Mouse (Mus musculus) testis, postnatal 14 days (tissue): ENCODE data around the gene Lrwd1.

ENCODE experiments used
- DNase-seq: peaks from one replicate; pipeline ENCODE4 v3.0.0; 2021; ENCODE audit warnings: low spot score

Gene Lrwd1

GRCm38 (mm10) chr5:136091927-136092326 lies 43.9 kb downstream of the Lrwd1 start:
- no peak for DNase-seq

GRCm38 (mm10) chr5:136088821-136089575 lies 46.9 kb downstream of the Lrwd1 start:
- DNase-seq = no peak

- DNase-seq = no peak
Measured at GRCm38 (mm10) chr5:136086290-136086689, 49.6 kb downstream of the Lrwd1 start.

GRCm38 (mm10) chr5:136084891-136085651 lies 50.8 kb downstream of the Lrwd1 start:
- no peak for DNase-seq

- no peak for DNase-seq
Measured at GRCm38 (mm10) chr5:136084144-136084881, 51.6 kb downstream of the Lrwd1 start.

- peak; percentile 92 for DNase-seq
Measured at GRCm38 (mm10) chr5:136083669-136084107, 52.2 kb downstream of the Lrwd1 start, which contains the start of gene Rasa4. Gene Rasa4, plus strand, starts transcription at chr5:136083916.

- DNase-seq = no peak
Measured at GRCm38 (mm10) chr5:136082345-136082744, 53.5 kb downstream of the Lrwd1 start.

GRCm38 (mm10) chr5:136078136-136078535 lies 57.7 kb downstream of the Lrwd1 start:
- DNase-seq = no peak

GRCm38 (mm10) chr5:136077001-136077550 lies 58.8 kb downstream of the Lrwd1 start:
- no peak for DNase-seq

- no peak for DNase-seq
Measured at GRCm38 (mm10) chr5:136076284-136076683, 59.6 kb downstream of the Lrwd1 start.

- DNase-seq = no peak
Measured at GRCm38 (mm10) chr5:136075076-136075475, 60.8 kb downstream of the Lrwd1 start.

- DNase-seq = no peak
Measured at GRCm38 (mm10) chr5:136073526-136073925, 62.3 kb downstream of the Lrwd1 start.

- no peak for DNase-seq
Measured at GRCm38 (mm10) chr5:136073051-136073450, 62.8 kb downstream of the Lrwd1 start.
